Mouse (Mus musculus) MEL (cell line): ENCODE measurements at regions not wholly inside any gene's neighbourhood (a gene's known extent, or its start where the extent isn't known, plus 50 kb on each side); places are given as distances from the start of the nearest gene placed in this dataset.

Source experiments
- DNase-seq: peaks from one replicate; pipeline ENCODE4 v3.0.0; 2011; ENCODE audit warnings: low read depth, low spot score
- H3K27ac ChIP-seq: 2 replicates; pipeline ENCODE4 v1.5.1; 2012; ENCODE audit warnings: low read depth, mild to moderate bottlenecking, control low read depth, low read length, moderate library complexity; ENCODE audit not compliant: control insufficient read depth
- H3K27me3 ChIP-seq, 2 experiments: fragments of 150-350 bp in 1 of 2; sonication (generic) in 1 of 2; 2 replicates each; pipeline ENCODE4 v1.6.1; 2012; ENCODE audit warnings: low read length in 2 of 2, mild to moderate bottlenecking in 2 of 2, improper control_type of control experiment in 1 of 2, moderate library complexity in 1 of 2; ENCODE audit not compliant: insufficient read depth in 2 of 2, control insufficient read depth in 1 of 2
- H3K36me3 ChIP-seq, 2 experiments: 2 replicates each; pipeline ENCODE4 v1.6.1; 2012 to 2014; ENCODE audit warnings: low read length in 2 of 2, improper control_type of control experiment in 1 of 2, inconsistent platforms in 1 of 2, mild to moderate bottlenecking in 1 of 2; ENCODE audit not compliant: insufficient read depth in 2 of 2, control insufficient read depth in 1 of 2
- H3K4me1 ChIP-seq, 2 experiments: fragments of 150-350 bp in 1 of 2; sonication (generic) in 1 of 2; 2 replicates each; pipeline ENCODE4 v1.6.1; 2012; ENCODE audit warnings: low read length in 2 of 2, improper control_type of control experiment in 1 of 2, mild to moderate bottlenecking in 1 of 2; ENCODE audit not compliant: insufficient read depth in 2 of 2, control insufficient read depth in 1 of 2
- H3K4me3 ChIP-seq, 2 experiments: fragments of 150-350 bp in 1 of 2; sonication (generic) in 1 of 2; 2 replicates each; pipeline ENCODE4 v1.5.1; 2012; ENCODE audit warnings: low read depth in 2 of 2, low read length in 2 of 2, mild to moderate bottlenecking in 2 of 2, moderate library complexity in 2 of 2, control low read depth in 1 of 2, improper control_type of control experiment in 1 of 2; ENCODE audit not compliant: control insufficient read depth in 1 of 2, insufficient read depth in 1 of 2
- H3K79me2 ChIP-seq: 2 replicates; pipeline ENCODE4 v1.6.1; 2012; ENCODE audit warnings: mild to moderate bottlenecking, low read length, moderate library complexity; ENCODE audit not compliant: control insufficient read depth, poor library complexity, insufficient read depth
- H3K9ac ChIP-seq: 2 replicates; pipeline ENCODE4 v1.6.1; 2012; ENCODE audit warnings: low read depth, mild to moderate bottlenecking, control low read depth, low read length, moderate library complexity; ENCODE audit not compliant: control insufficient read depth, poor library complexity, severe bottlenecking
- H3K9me3 ChIP-seq: fragments of 150-350 bp; sonication (generic); replicated peaks from 2 replicates; pipeline ENCODE4 v1.6.1; 2012; ENCODE audit warnings: mild to moderate bottlenecking, low read length, improper control_type of control experiment, moderate library complexity; ENCODE audit not compliant: insufficient read depth
- CHD1 ChIP-seq: IDR thresholded peaks from 2 replicates; pipeline ENCODE4 v1.6.1; 2012; ENCODE audit warnings: low read depth, mild to moderate bottlenecking, inconsistent platforms, low read length, improper control_type of control experiment
- CHD2 ChIP-seq: IDR thresholded peaks from 2 replicates; pipeline ENCODE4 v1.6.1; 2011; ENCODE audit warnings: low read length, improper control_type of control experiment
- CTCF ChIP-seq, 3 experiments: IDR thresholded peaks in 2 of 3; conservative IDR thresholded peaks in 1 of 3; 2 replicates each; pipeline ENCODE4 v1.5.1; 2011 to 2012; ENCODE audit warnings: low read length in 3 of 3, low read depth in 2 of 3, mild to moderate bottlenecking in 2 of 3, improper control_type of control experiment in 1 of 3, inconsistent platforms in 1 of 3, mixed read lengths in 1 of 3, moderate library complexity in 1 of 3; ENCODE audit not compliant: control insufficient read depth in 1 of 3, insufficient read depth in 1 of 3, poor library complexity in 1 of 3, severe bottlenecking in 1 of 3
- ELF1 ChIP-seq: IDR thresholded peaks from 2 replicates; pipeline ENCODE4 v1.6.1; 2014; ENCODE audit warnings: low read depth, mild to moderate bottlenecking, inconsistent platforms, low read length, improper control_type of control experiment, moderate library complexity
- GABPA ChIP-seq: IDR thresholded peaks from 2 replicates; pipeline ENCODE4 v1.6.1; 2012; ENCODE audit warnings: low read depth, mild to moderate bottlenecking, inconsistent platforms, low read length, improper control_type of control experiment, moderate library complexity
- GATA1 ChIP-seq: IDR thresholded peaks from 2 replicates; pipeline ENCODE4 v1.6.1; 2011; ENCODE audit warnings: low read depth, low read length, improper control_type of control experiment
- HCFC1 ChIP-seq: IDR thresholded peaks from 2 replicates; pipeline ENCODE4 v1.6.1; 2012; ENCODE audit warnings: low read depth, mild to moderate bottlenecking, inconsistent platforms, low read length, improper control_type of control experiment, moderate library complexity
- JUND ChIP-seq: IDR thresholded peaks from 2 replicates; pipeline ENCODE4 v1.6.1; 2011; ENCODE audit warnings: low read depth, mild to moderate bottlenecking, improper control_type of control experiment, low read length
- MAFK ChIP-seq: IDR thresholded peaks from 2 replicates; pipeline ENCODE4 v1.6.1; 2011; ENCODE audit warnings: low read depth, mild to moderate bottlenecking, low read length, improper control_type of control experiment, borderline replicate concordance
- MAZ ChIP-seq: IDR thresholded peaks from 2 replicates; pipeline ENCODE4 v1.6.1; 2012; ENCODE audit warnings: low read depth, mild to moderate bottlenecking, inconsistent platforms, low read length, improper control_type of control experiment
- MEF2A ChIP-seq: IDR thresholded peaks from 2 replicates; pipeline ENCODE4 v1.6.1; 2014; ENCODE audit warnings: low read depth, mild to moderate bottlenecking, inconsistent platforms, low read length, improper control_type of control experiment; ENCODE audit not compliant: poor library complexity, insufficient replicate concordance, severe bottlenecking; ENCODE audit errors: extremely low read depth
- NELFE ChIP-seq: IDR thresholded peaks from 2 replicates; pipeline ENCODE4 v1.6.1; 2011; ENCODE audit warnings: low read depth, low read length, improper control_type of control experiment
- NRF1 ChIP-seq: IDR thresholded peaks from 2 replicates; pipeline ENCODE4 v1.6.1; 2014; ENCODE audit warnings: low read depth, mild to moderate bottlenecking, inconsistent platforms, low read length, improper control_type of control experiment, moderate library complexity; ENCODE audit not compliant: poor library complexity, insufficient read depth, severe bottlenecking
- POLR2AphosphoS2 ChIP-seq: IDR thresholded peaks from 2 replicates; pipeline ENCODE4 v1.6.1; 2011; ENCODE audit warnings: low read length, improper control_type of control experiment
- POLR2AphosphoS5 ChIP-seq: IDR thresholded peaks from 2 replicates; pipeline ENCODE4 v1.6.1; 2012; ENCODE audit warnings: low read depth, borderline replicate concordance, mild to moderate bottlenecking, inconsistent platforms, low read length, moderate library complexity, mixed read lengths
- RCOR1 ChIP-seq: IDR thresholded peaks from 2 replicates; pipeline ENCODE4 v1.6.1; 2012; ENCODE audit warnings: low read depth, mild to moderate bottlenecking, inconsistent platforms, low read length, improper control_type of control experiment
- SIN3A ChIP-seq: IDR thresholded peaks from 2 replicates; pipeline ENCODE4 v1.6.1; 2012; ENCODE audit warnings: low read length, improper control_type of control experiment, inconsistent platforms
- SMC3 ChIP-seq: IDR thresholded peaks from 2 replicates; pipeline ENCODE4 v1.6.1; 2011; ENCODE audit warnings: low read depth, low read length, improper control_type of control experiment
- USF1 ChIP-seq: IDR thresholded peaks from 2 replicates; pipeline ENCODE4 v1.6.1; 2014; ENCODE audit warnings: low read depth, mild to moderate bottlenecking, inconsistent platforms, low read length, improper control_type of control experiment, moderate library complexity
- USF2 ChIP-seq, 2 experiments: IDR thresholded peaks; 2 replicates each; pipeline ENCODE4 v1.6.1; 2011 to 2012; ENCODE audit warnings: improper control_type of control experiment in 2 of 2, low read length in 2 of 2, borderline replicate concordance in 1 of 2, inconsistent platforms in 1 of 2, low read depth in 1 of 2, mild to moderate bottlenecking in 1 of 2; ENCODE audit not compliant: insufficient read depth in 1 of 2
- ZC3H11A ChIP-seq: IDR thresholded peaks from 2 replicates; pipeline ENCODE4 v1.6.1; 2012; ENCODE audit warnings: low read depth, mild to moderate bottlenecking, inconsistent platforms, low read length, improper control_type of control experiment
- ZKSCAN1 ChIP-seq: IDR thresholded peaks from 2 replicates; pipeline ENCODE4 v1.6.1; 2012; ENCODE audit warnings: low read depth, mild to moderate bottlenecking, inconsistent platforms, low read length, improper control_type of control experiment, moderate library complexity
- ZNF384 ChIP-seq: IDR thresholded peaks from 2 replicates; pipeline ENCODE4 v1.6.1; 2012; ENCODE audit warnings: low read depth, mild to moderate bottlenecking, inconsistent platforms, low read length, improper control_type of control experiment

DNA sequence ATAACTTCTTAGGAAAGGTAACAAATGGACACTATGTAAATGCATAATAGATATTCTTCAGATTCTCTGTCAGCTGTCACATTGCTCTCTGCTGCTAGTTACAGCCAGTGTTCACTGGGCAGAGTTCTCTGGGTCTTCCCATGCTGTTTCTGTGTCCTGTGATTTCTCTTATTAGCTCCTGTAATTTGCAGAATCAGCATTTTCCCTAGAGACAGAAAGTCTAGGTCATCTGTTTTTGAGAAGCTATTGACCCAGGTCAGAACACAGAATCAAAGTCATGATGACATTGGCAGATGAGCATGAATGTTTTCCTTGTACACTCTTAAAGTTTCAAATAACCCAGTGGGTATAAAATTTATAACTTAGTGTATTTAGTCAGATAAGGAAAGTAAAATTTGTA is 340.9 kb downstream of the Frk start:
- Histone ChIP-seq H3K4me1 (no peaks in the 10 kb centered on the region), H3K27ac (no peak overlapping the region), H3K27me3 (no peaks in the 10 kb centered on the region), H3K36me3 (no peaks in the 10 kb centered on the region)
- no peak for TF ChIP-seq MAZ
- TF ChIP-seq SIN3A, result no peak
- no peak for TF ChIP-seq GATA1
- TF ChIP-seq ZC3H11A, result no peak
- TF ChIP-seq MEF2A, result no peak
- TF ChIP-seq CTCF (IDR thresholded peaks at IDR 0.05 in 2 of 3, conservative IDR thresholded peaks at IDR 0.05 in 1 of 3; ENCODE audit: control insufficient read depth in 1 of 3, insufficient read depth in 1 of 3, low read depth in 2 of 3, low read length in 3 of 3, poor library complexity in 1 of 3, severe bottlenecking in 1 of 3), result no peak
- TF ChIP-seq POLR2AphosphoS5, result no peak
- no peak for TF ChIP-seq USF2 (IDR thresholded peaks at IDR 0.05; ENCODE audit: borderline replicate concordance in 1 of 2, insufficient read depth in 1 of 2, low read depth in 1 of 2, low read length in 2 of 2)
- TF ChIP-seq NELFE, result no peak
- TF ChIP-seq JUND, result no peak
- no peak for TF ChIP-seq HCFC1
- TF ChIP-seq RCOR1, result no peak
- no peak for TF ChIP-seq ZKSCAN1
- no peak for TF ChIP-seq MAFK
- no peak for TF ChIP-seq NRF1
- TF ChIP-seq, all 39 proteins: peak for 0
- no peak overlapping the region for H3K4me3 ChIP-seq
- no peak overlapping the region for H3K9ac ChIP-seq
- H3K9me3 ChIP-seq, result no peaks in the 10 kb centered on the region
- no peak for DNase-seq
- H3K79me2 ChIP-seq, result no peaks in the 10 kb centered on the region

DNA sequence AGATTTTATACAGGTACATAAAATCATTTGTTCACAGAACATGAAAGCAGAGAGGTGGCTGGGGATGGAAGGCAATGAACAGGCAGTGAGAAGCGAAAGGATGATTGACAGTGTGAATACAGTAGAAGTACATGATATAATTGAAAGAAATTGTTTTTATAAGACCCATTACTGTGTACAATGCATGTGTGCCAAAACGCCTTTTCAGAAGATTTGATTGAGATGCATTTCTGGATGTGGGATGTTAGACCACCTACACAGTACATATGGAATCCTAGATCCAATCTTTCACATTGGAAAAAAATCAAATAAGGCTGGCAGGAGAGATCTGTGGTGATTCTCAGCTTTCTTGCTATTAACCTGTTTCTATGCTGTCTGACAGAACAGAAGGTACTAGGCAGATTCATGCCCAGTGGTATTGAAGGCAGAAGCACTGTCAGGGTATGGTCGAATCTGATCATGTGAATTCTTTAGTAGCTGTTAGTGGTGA is 358.9 kb downstream of the Frk start:
- H3K9me3 ChIP-seq, result no peaks in the 10 kb centered on the region
- no peaks in the 10 kb centered on the region for H3K79me2 ChIP-seq
- DNase-seq, result no peak
- no peaks in the 10 kb centered on the region for H3K36me3 ChIP-seq
- no peak overlapping the region for H3K9ac ChIP-seq
- no peaks in the 10 kb centered on the region for H3K27me3 ChIP-seq
- H3K4me3 ChIP-seq, result no peak overlapping the region
- no peak for TF ChIP-seq USF1
- TF ChIP-seq SIN3A, result no peak
- no peak for TF ChIP-seq RCOR1
- no peak for TF ChIP-seq NELFE
- no peak for TF ChIP-seq SMC3
- no peak for TF ChIP-seq MAFK
- no peak for TF ChIP-seq ELF1
- TF ChIP-seq CHD2, result no peak
- no peak for TF ChIP-seq CHD1
- TF ChIP-seq ZNF384, result no peak
- TF ChIP-seq HCFC1, result no peak
- TF ChIP-seq MEF2A, result no peak
- no peak for TF ChIP-seq POLR2AphosphoS2
- TF ChIP-seq GABPA, result no peak
- H3K27ac ChIP-seq, result no peak overlapping the region
- H3K4me1 ChIP-seq, result no peaks in the 10 kb centered on the region
